Mouse (Mus musculus): ENCODE data around the gene Gbp7.

DNA sequence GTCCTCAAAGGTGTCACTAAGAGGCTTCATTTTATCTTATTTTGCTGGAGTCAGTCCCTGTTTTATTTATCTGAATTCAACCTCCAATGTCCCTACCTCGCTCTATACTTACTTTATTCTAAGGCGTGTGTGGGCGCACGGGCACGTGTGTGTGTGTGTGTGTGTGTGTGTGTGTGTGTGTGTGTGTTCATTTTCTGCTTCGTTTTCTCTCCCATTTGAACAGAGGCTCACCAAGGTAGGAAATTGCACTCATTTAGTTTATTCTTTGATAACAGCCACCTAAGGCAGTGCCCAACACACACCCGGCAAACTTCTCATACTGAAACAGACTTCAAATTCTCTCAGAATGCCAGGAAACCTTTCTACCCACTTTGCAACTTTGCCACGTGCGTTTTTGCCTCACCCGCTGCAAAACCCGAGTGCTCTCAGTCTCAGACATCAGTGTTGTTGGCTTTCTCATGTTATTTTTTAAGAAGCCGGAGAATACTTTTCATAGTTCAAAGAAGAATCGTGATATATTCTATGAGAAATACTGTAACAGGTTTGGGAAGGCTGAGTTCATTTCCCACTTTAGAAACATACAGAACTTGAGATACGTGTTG, 31.0 kb downstream of the Gbp7 start:
- TF ChIP-seq MAX (IDR thresholded peaks at IDR 0.05; ENCODE audit: low read length) (peak; percentile 95), ZNF384 (IDR thresholded peaks at IDR 0.05; ENCODE audit: low read depth, low read length) (no peak), RCOR1 (conservative IDR thresholded peaks at IDR 0.05; ENCODE audit: low read depth, low read length) (no peak)
